ENCODE assay signal across 24 mouse cellular contexts in genomic region chr2:81118757-81119156, GRCm38 (mm10).
"Had no signal": no experiment of that assay in that cellular context is flagged by ENCODE, and none has a peak within 500 bp of the region (broad histone marks: within the 10 kb centered on the region; RNA-seq: fewer than 3 reads in every experiment).

No protein-coding gene starts in this region.

- H3K9me3 ChIP-seq: embryonic facial prominence, embryonic 10.5 days; embryonic facial prominence, embryonic 12.5 days; embryonic facial prominence, embryonic 13.5 days; embryonic facial prominence, embryonic 15.5 days; forebrain, embryonic 12.5 days; forebrain, embryonic 13.5 days; forebrain, embryonic 15.5 days; heart, embryonic 10.5 days had no signal

- H3K4me1 ChIP-seq: embryonic facial prominence, embryonic 10.5 days; embryonic facial prominence, embryonic 15.5 days; forebrain, embryonic 12.5 days; forebrain, embryonic 13.5 days; forebrain, embryonic 15.5 days; heart, embryonic 10.5 days had no signal

- H3K4me3 ChIP-seq: embryonic facial prominence, embryonic 10.5 days; embryonic facial prominence, embryonic 12.5 days; embryonic facial prominence, embryonic 13.5 days; embryonic facial prominence, embryonic 15.5 days; erythroblast, embryonic 14.5 days; forebrain, embryonic 12.5 days; forebrain, embryonic 13.5 days; forebrain, embryonic 15.5 days; gastrocnemius, adult 2 months; heart, adult 2 months; heart, embryonic 10.5 days had no signal

- H3K9ac ChIP-seq: embryonic facial prominence, embryonic 12.5 days; embryonic facial prominence, embryonic 13.5 days; embryonic facial prominence, embryonic 15.5 days; forebrain, embryonic 12.5 days; forebrain, embryonic 13.5 days; forebrain, embryonic 15.5 days; forebrain, postnatal 0 days had no signal

- H3K27ac ChIP-seq: embryonic facial prominence, embryonic 10.5 days; embryonic facial prominence, embryonic 12.5 days; embryonic facial prominence, embryonic 13.5 days; embryonic facial prominence, embryonic 15.5 days; forebrain, embryonic 12.5 days; forebrain, embryonic 13.5 days; forebrain, embryonic 15.5 days; gastrocnemius, adult 2 months; heart, adult 2 months; heart, embryonic 10.5 days had no signal

- H3K4me2 ChIP-seq: embryonic facial prominence, embryonic 12.5 days; embryonic facial prominence, embryonic 13.5 days; embryonic facial prominence, embryonic 15.5 days; forebrain, embryonic 12.5 days; forebrain, embryonic 13.5 days; forebrain, embryonic 15.5 days had no signal

- H3K27me3 ChIP-seq: embryonic facial prominence, embryonic 12.5 days; embryonic facial prominence, embryonic 13.5 days; embryonic facial prominence, embryonic 15.5 days; forebrain, embryonic 12.5 days; forebrain, embryonic 13.5 days; forebrain, embryonic 15.5 days had no signal

- DNase-seq: cerebellum, adult 9-11 months; cerebellum, postnatal 10 days; cerebellum, postnatal 14 days; cerebellum, postnatal 25 days; cerebellum, postnatal 36 days; embryo, embryonic 11 days; forebrain, postnatal 0 days; gastrocnemius, adult 2 months; gastrocnemius, postnatal 10 days; gastrocnemius, postnatal 14 days; gastrocnemius, postnatal 25 days; gastrocnemius, postnatal 36 days; heart, adult 11 months; heart, adult 18-20 months; heart, adult 2 months had no signal

- H3K36me3 ChIP-seq: embryonic facial prominence, embryonic 10.5 days; embryonic facial prominence, embryonic 12.5 days; embryonic facial prominence, embryonic 13.5 days; embryonic facial prominence, embryonic 15.5 days; forebrain, embryonic 12.5 days; forebrain, embryonic 15.5 days; heart, embryonic 10.5 days had no signal
